Mouse (Mus musculus) heart, embryonic 11.5 days (tissue): Measurements from ENCODE around the gene Sde2. TPM values are rescaled to one million over a fixed set of nuclear protein-coding genes. Genes with fewer than 3 reads are reported as not detected.

Source experiments
- ATAC-seq: fragments of 200-750 bp; cut with Nextera tagmentation; replicated peaks from 2 replicates; pipeline ENCODE4 v1.8.0; 2017; ENCODE audit warnings: moderate library complexity; ENCODE audit not compliant: insufficient number of reproducible peaks, low FRiP score, low TSS enrichment
- H3K27ac ChIP-seq: fragments of 300-500 bp; sonication (generic); 2 replicates; pipeline ENCODE4 v1.5.1; 2014; ENCODE audit warnings: mild to moderate bottlenecking, low read depth, low read length
- H3K27me3 ChIP-seq: fragments of 300-500 bp; sonication (generic); 2 replicates; pipeline ENCODE4 v1.6.1; 2014; ENCODE audit warnings: mild to moderate bottlenecking, low read length, mixed read lengths; ENCODE audit not compliant: control insufficient read depth, insufficient read depth
- H3K36me3 ChIP-seq: fragments of 300-500 bp; sonication (generic); 2 replicates; pipeline ENCODE4 v1.6.1; 2014; ENCODE audit warnings: mild to moderate bottlenecking, low read length, moderate library complexity, mixed read lengths; ENCODE audit not compliant: control insufficient read depth, insufficient read depth
- H3K4me1 ChIP-seq: fragments of 300-500 bp; sonication (generic); 2 replicates; pipeline ENCODE4 v1.6.1; 2014; ENCODE audit warnings: low read length; ENCODE audit not compliant: control insufficient read depth, insufficient read depth
- H3K4me2 ChIP-seq: fragments of 300-500 bp; sonication (generic); 2 replicates; pipeline ENCODE4 v1.6.1; 2014; ENCODE audit warnings: mild to moderate bottlenecking, moderate library complexity
- H3K4me3 ChIP-seq: fragments of 300-500 bp; sonication (generic); 2 replicates; pipeline ENCODE4 v1.5.1; 2014; ENCODE audit warnings: low read depth, low read length
- H3K9ac ChIP-seq: fragments of 300-500 bp; sonication (generic); 2 replicates; pipeline ENCODE4 v1.6.1; 2014; ENCODE audit warnings: mild to moderate bottlenecking, low read depth, low read length, moderate library complexity
- H3K9me3 ChIP-seq: fragments of 300-500 bp; sonication (generic); replicated peaks from 2 replicates; pipeline ENCODE4 v1.6.1; 2016; ENCODE audit warnings: low read length; ENCODE audit not compliant: control insufficient read depth
- WGBS: fragments of 180-500 bp; shearing (Covaris S2); extraction: QIAGEN DNeasy Blood & Tissue Kit; methylation state at CpG from one replicate; pipeline ENCODE4 v1.1.7; 2014; ENCODE audit not compliant: insufficient replicate concordance; 5-methylcytosine and 5-hydroxymethylcytosine counted together
- polyA plus RNA-seq: library from polyadenylated mRNA; unstranded; fragments of >200 nt; fragmentation: Nextera tagmentation; extraction: Ambion mirVana; gene quantifications from 2 replicates; pipeline ENCODE4 v1.2.1, GENCODE M21; 2014

The Sde2 gene
- polyA plus RNA-seq, 1 experiment from 2014 or later, result 24.1 TPM

GRCm38 (mm10) chr1:180839201-180839910 is 11.6 kb upstream of the Sde2 start:
- H3K9ac ChIP-seq, result no peak overlapping the region
- H3K4me1 ChIP-seq, result no peaks in the 10 kb centered on the region
- 67% methylated on average over 8 of the region's 8 CpGs for WGBS
- no peak overlapping the region for H3K27ac ChIP-seq
- H3K36me3 ChIP-seq, result no peaks in the 10 kb centered on the region
- H3K27me3 ChIP-seq, result no peaks in the 10 kb centered on the region
- H3K9me3 ChIP-seq, result no peaks in the 10 kb centered on the region
- H3K4me3 ChIP-seq, result no peak overlapping the region
- ATAC-seq, result no peak
- H3K4me2 ChIP-seq, result no peak overlapping the region

- Histone ChIP-seq H3K9me3 (no peaks in the 10 kb centered on the region), H3K9ac (no peak overlapping the region), H3K4me2 (no peak overlapping the region), H3K27ac (no peak overlapping the region), H3K4me1 (no peaks in the 10 kb centered on the region), H3K27me3 (no peaks in the 10 kb centered on the region), H3K4me3 (no peak overlapping the region), H3K36me3 (no peaks in the 10 kb centered on the region)
- ATAC-seq, result no peak
- WGBS, result 82% methylated on average over 8 of the region's 8 CpGs
Measured at GRCm38 (mm10) chr1:180841561-180842300, 9.2 kb upstream of the Sde2 start.

- peak overlapping the region; percentile 77 for H3K4me2 ChIP-seq
- WGBS, result 3% methylated on average over 9 of the region's 9 CpGs
- H3K27ac ChIP-seq, result peak overlapping the region; percentile 96
- peak overlapping the region; percentile 73 for H3K9ac ChIP-seq
- H3K9me3 ChIP-seq, result no peaks in the 10 kb centered on the region
- no peaks in the 10 kb centered on the region for H3K27me3 ChIP-seq
- H3K36me3 ChIP-seq, result no peaks in the 10 kb centered on the region
- H3K4me1 ChIP-seq, result peaks cover 30% of the 10 kb centered on the region
- H3K4me3 ChIP-seq, result peak overlapping the region; percentile 36
- peak; percentile 55 for ATAC-seq
Measured at GRCm38 (mm10) chr1:180848114-180848510, 2.8 kb upstream of the Sde2 start.

- peak overlapping the region; percentile 96 for H3K27ac ChIP-seq
- H3K4me2 ChIP-seq, result peak overlapping the region; percentile 77
- peaks cover 30% of the 10 kb centered on the region for H3K4me1 ChIP-seq
- no peak for ATAC-seq
- no peaks in the 10 kb centered on the region for H3K27me3 ChIP-seq
- peak overlapping the region; percentile 73 for H3K9ac ChIP-seq
- H3K9me3 ChIP-seq, result no peaks in the 10 kb centered on the region
- peak overlapping the region; percentile 36 for H3K4me3 ChIP-seq
- H3K36me3 ChIP-seq, result no peaks in the 10 kb centered on the region
- 15% methylated on average over 11 of the region's 11 CpGs for WGBS
Measured at GRCm38 (mm10) chr1:180848511-180849241, 2.3 kb upstream of the Sde2 start.

GRCm38 (mm10) chr1:180849701-180850301 is 1.1 kb upstream of the Sde2 start:
- Histone ChIP-seq H3K9me3 (no peaks in the 10 kb centered on the region), H3K4me3 (no peak overlapping the region; the same call in 1 of the 2 replicates), H3K4me2 (peak overlapping the region; percentile 81), H3K4me1 (peaks cover 30% of the 10 kb centered on the region), H3K27me3 (no peaks in the 10 kb centered on the region), H3K36me3 (no peaks in the 10 kb centered on the region), H3K9ac (peak overlapping the region; percentile 82), H3K27ac (peak overlapping the region; percentile 100)
- no peak for ATAC-seq
- 43% methylated on average over 11 of the region's 11 CpGs for WGBS

GRCm38 (mm10) chr1:180858763-180859162 is 7.8 kb downstream of the Sde2 start:
- no peaks in the 10 kb centered on the region for H3K4me1 ChIP-seq
- peaks cover 42% of the 10 kb centered on the region for H3K36me3 ChIP-seq
- H3K27me3 ChIP-seq, result no peaks in the 10 kb centered on the region
- H3K27ac ChIP-seq, result no peak overlapping the region
- no peak overlapping the region for H3K4me2 ChIP-seq
- ATAC-seq, result no peak
- H3K9me3 ChIP-seq, result no peaks in the 10 kb centered on the region
- H3K9ac ChIP-seq, result no peak overlapping the region
- H3K4me3 ChIP-seq, result no peak overlapping the region

GRCm38 (mm10) chr1:180860030-180860429 is 9.1 kb downstream of the Sde2 start:
- Histone ChIP-seq H3K36me3 (peaks cover 48% of the 10 kb centered on the region), H3K4me3 (no peak overlapping the region), H3K9me3 (no peaks in the 10 kb centered on the region), H3K4me2 (no peak overlapping the region), H3K27ac (no peak overlapping the region), H3K9ac (no peak overlapping the region), H3K27me3 (no peaks in the 10 kb centered on the region), H3K4me1 (no peaks in the 10 kb centered on the region)
- no peak; the same call in 1 of the 2 replicates for ATAC-seq
- WGBS, result 74% methylated on average over 6 of the region's 6 CpGs

- Histone ChIP-seq H3K36me3 (peaks cover 33% of the 10 kb centered on the region), H3K27ac (no peak overlapping the region), H3K27me3 (no peaks in the 10 kb centered on the region), H3K4me1 (0 out of 2 replicates have a peak, but pooled peaks cover 4% of the 10 kb centered on the region), H3K4me3 (no peak overlapping the region), H3K9ac (no peak overlapping the region), H3K4me2 (no peak overlapping the region), H3K9me3 (no peaks in the 10 kb centered on the region)
- WGBS, result 18% methylated on average over 1 of the region's 1 CpGs
- ATAC-seq, result no peak
Measured at GRCm38 (mm10) chr1:180863606-180864005, 12.7 kb downstream of the Sde2 start.
